Mouse (Mus musculus) myocyte (in vitro differentiated cells): ENCODE data around the gene Kat7. TPM values are rescaled to one million over a fixed set of nuclear protein-coding genes. Genes with fewer than 3 reads are reported as not detected.
A peak's percentile ranks its signal among the peaks of the same experiment; 100 is the strongest.

Experiments used
- H3K27me3 ChIP-seq: one replicate; pipeline ENCODE4 v1.6.1; 2011; ENCODE audit not compliant: control insufficient read depth, insufficient read depth, insufficient read length
- H3K36me3 ChIP-seq: one replicate; pipeline ENCODE4 v1.6.1; 2011; ENCODE audit not compliant: control insufficient read depth, insufficient read depth
- H3K4me2 ChIP-seq: one replicate; pipeline ENCODE4 v1.6.1; 2011; ENCODE audit warnings: low read depth, control low read depth
- H3K4me3 ChIP-seq: one replicate; pipeline ENCODE4 v1.5.1; 2011; ENCODE audit warnings: mild to moderate bottlenecking, control low read depth, moderate library complexity
- H3K79me2 ChIP-seq: one replicate; pipeline ENCODE4 v1.6.1; 2011; ENCODE audit not compliant: control insufficient read depth, insufficient read depth
- H3ac ChIP-seq: one replicate; pipeline ENCODE4 v1.6.1; 2011; ENCODE audit not compliant: control insufficient read depth, insufficient read length
- CEBPB ChIP-seq: IDR thresholded peaks from 2 replicates; pipeline ENCODE4 v1.6.1; 2011; ENCODE audit warnings: mild to moderate bottlenecking, moderate library complexity; ENCODE audit not compliant: poor library complexity, insufficient read depth, severe bottlenecking
- E2F4 ChIP-seq: IDR thresholded peaks from one replicate; pipeline ENCODE4 v1.6.1; 2011; ENCODE audit warnings: mild to moderate bottlenecking, control low read depth, moderate library complexity; ENCODE audit not compliant: insufficient read depth
- MAX ChIP-seq: IDR thresholded peaks from one replicate; pipeline ENCODE4 v1.6.1; 2011; ENCODE audit warnings: low read depth, mild to moderate bottlenecking, control low read depth
- MYOD1 ChIP-seq, 3 experiments: IDR thresholded peaks; one replicate each; pipeline ENCODE4 v1.6.1; 2011; ENCODE audit warnings: control low read depth in 2 of 3, low read depth in 2 of 3, mild to moderate bottlenecking in 2 of 3, moderate library complexity in 1 of 3; ENCODE audit not compliant: insufficient read length in 2 of 3, control insufficient read depth in 1 of 3
- MYOG ChIP-seq, 3 experiments: IDR thresholded peaks; one replicate each; pipeline ENCODE4 v1.6.1; 2011; ENCODE audit warnings: control low read depth in 2 of 3, low read depth in 2 of 3, mild to moderate bottlenecking in 2 of 3; ENCODE audit not compliant: insufficient read length in 2 of 3, control insufficient read depth in 1 of 3, insufficient read depth in 1 of 3
- POLR2A ChIP-seq: IDR thresholded peaks from one replicate; pipeline ENCODE4 v1.6.1; 2011; ENCODE audit warnings: low read depth, mild to moderate bottlenecking, control low read depth, moderate library complexity; ENCODE audit not compliant: insufficient read length
- POLR2AphosphoS2 ChIP-seq: IDR thresholded peaks from one replicate; pipeline ENCODE4 v1.6.1; 2011; ENCODE audit warnings: low read depth, control low read depth; ENCODE audit not compliant: insufficient read length
- REST ChIP-seq: IDR thresholded peaks from one replicate; pipeline ENCODE4 v1.6.1; 2011; ENCODE audit warnings: mild to moderate bottlenecking, control low read depth, moderate library complexity; ENCODE audit not compliant: insufficient read depth, insufficient read length
- SRF ChIP-seq: IDR thresholded peaks from one replicate; pipeline ENCODE4 v1.6.1; 2011; ENCODE audit warnings: low read depth; ENCODE audit not compliant: control insufficient read depth, insufficient read length
- TCF12 ChIP-seq: IDR thresholded peaks from one replicate; pipeline ENCODE4 v1.6.1; 2011; ENCODE audit warnings: mild to moderate bottlenecking, control low read depth; ENCODE audit not compliant: poor library complexity, insufficient read depth, severe bottlenecking
- TCF3 ChIP-seq: IDR thresholded peaks from one replicate; pipeline ENCODE4 v1.6.1; 2011; ENCODE audit warnings: low read depth, control low read depth; ENCODE audit not compliant: insufficient read length
- USF1 ChIP-seq: IDR thresholded peaks from one replicate; pipeline ENCODE4 v1.6.1; 2011; ENCODE audit warnings: low read depth, mild to moderate bottlenecking, control low read depth, moderate library complexity
- polyA plus RNA-seq: library from polyadenylated mRNA; unstranded; fragments of >200 nt; fragmentation: generic; extraction: Trizol; gene quantifications from one replicate; pipeline ENCODE4 v1.2.1, GENCODE M21; 2012; ENCODE audit warnings: missing spikeins

Kat7 gene
- polyA plus RNA-seq, 1 experiment, result 52.2 TPM

DNA sequence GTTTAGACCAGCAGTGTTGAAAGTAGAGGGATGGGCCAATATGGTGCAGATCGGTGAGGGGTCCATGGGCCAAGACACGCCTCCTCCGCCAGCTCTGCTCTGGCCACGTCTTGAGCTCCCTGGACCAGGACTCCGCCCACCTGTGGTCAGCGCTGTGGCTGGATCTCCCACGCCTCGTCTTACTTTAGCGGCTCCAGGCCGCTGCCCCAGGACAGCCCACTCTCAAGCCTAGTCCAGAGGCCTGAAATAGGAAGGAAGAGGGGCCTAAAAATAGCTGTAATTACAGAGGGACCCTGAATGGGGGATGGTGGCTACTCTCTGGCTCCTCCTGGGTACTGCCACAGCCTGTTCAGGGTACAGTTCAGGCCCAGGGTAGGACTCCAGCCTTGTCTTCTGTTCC is 59.9 kb downstream of the Kat7 start:
- Histone ChIP-seq H3K79me2 (no peaks in the 10 kb centered on the region), H3K4me2 (peak overlapping the region; percentile 64), H3K36me3 (no peaks in the 10 kb centered on the region), H3K27me3 (no peaks in the 10 kb centered on the region), H3K4me3 (no peak overlapping the region), H3ac (no peak overlapping the region)
- peak in 1 of 3 experiments; percentile 44 for TF ChIP-seq MYOG (IDR thresholded peaks at IDR 0.05; ENCODE audit: control insufficient read depth in 1 of 3, insufficient read depth in 1 of 3, insufficient read length in 2 of 3, low read depth in 2 of 3)
- TF ChIP-seq MAX, result no peak
- peak in 1 of 3 experiments; percentile 51 for TF ChIP-seq MYOD1 (IDR thresholded peaks at IDR 0.05; ENCODE audit: control insufficient read depth in 1 of 3, insufficient read length in 2 of 3, low read depth in 2 of 3)

DNA sequence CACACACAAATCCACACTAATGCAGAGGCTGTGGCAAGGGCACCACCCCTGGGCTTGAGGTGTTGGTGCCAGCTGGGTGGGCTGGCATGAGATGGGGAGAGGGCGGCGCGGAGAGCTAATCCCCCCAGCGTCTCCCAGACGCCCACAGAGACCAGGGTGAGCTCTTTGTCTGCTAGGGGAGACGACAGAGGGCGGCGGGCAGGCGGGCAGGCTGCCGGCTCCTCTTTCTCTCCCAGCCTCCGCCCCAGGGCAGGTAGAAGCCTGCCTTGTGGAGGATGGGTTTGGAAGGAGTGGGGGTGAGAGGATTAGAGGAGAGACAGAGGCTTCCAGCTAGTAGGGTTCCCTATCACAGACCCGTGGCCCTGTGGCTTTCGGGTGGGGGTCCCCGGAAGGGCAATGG is 63.0 kb downstream of the Kat7 start:
- Histone ChIP-seq H3K27me3 (no peaks in the 10 kb centered on the region), H3K79me2 (no peaks in the 10 kb centered on the region), H3K4me2 (no peak overlapping the region), H3ac (no peak overlapping the region), H3K4me3 (no peak overlapping the region), H3K36me3 (no peaks in the 10 kb centered on the region)
- TF ChIP-seq USF1 (no peak), REST (no peak), CEBPB (no peak), MYOG (IDR thresholded peaks at IDR 0.05; ENCODE audit: control insufficient read depth in 1 of 3, insufficient read depth in 1 of 3, insufficient read length in 2 of 3, low read depth in 2 of 3) (no peak), MAX (no peak), POLR2A (no peak), E2F4 (no peak), TCF3 (no peak), SRF (no peak), POLR2AphosphoS2 (no peak), MYOD1 (IDR thresholded peaks at IDR 0.05; ENCODE audit: control insufficient read depth in 1 of 3, insufficient read length in 2 of 3, low read depth in 2 of 3) (no peak), TCF12 (no peak)

DNA sequence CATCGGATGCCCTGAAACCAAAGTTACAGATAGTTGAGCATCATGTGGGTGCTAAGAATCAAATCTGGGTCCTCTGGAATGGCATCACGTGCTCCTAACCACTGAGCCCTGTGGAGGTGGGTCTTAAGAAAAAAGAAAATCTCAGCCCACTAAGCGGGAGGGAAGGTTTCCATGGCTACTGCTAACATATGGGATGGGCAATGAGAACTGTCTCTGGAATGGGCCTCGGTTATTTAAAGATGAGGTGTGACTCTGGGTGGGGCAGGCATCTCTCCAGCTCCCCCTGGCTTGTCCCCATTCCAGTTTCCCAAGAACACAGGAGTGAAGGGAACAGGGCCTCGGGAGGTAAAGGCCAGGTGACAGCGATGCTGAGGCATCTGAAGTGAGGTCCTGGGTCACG is 64.6 kb downstream of the Kat7 start:
- H3ac ChIP-seq, result no peak overlapping the region
- no peaks in the 10 kb centered on the region for H3K27me3 ChIP-seq
- no peak overlapping the region for H3K4me2 ChIP-seq
- TF ChIP-seq USF1 (no peak), TCF3 (no peak)
- H3K79me2 ChIP-seq, result no peaks in the 10 kb centered on the region
- H3K4me3 ChIP-seq, result no peak overlapping the region
- no peaks in the 10 kb centered on the region for H3K36me3 ChIP-seq

DNA sequence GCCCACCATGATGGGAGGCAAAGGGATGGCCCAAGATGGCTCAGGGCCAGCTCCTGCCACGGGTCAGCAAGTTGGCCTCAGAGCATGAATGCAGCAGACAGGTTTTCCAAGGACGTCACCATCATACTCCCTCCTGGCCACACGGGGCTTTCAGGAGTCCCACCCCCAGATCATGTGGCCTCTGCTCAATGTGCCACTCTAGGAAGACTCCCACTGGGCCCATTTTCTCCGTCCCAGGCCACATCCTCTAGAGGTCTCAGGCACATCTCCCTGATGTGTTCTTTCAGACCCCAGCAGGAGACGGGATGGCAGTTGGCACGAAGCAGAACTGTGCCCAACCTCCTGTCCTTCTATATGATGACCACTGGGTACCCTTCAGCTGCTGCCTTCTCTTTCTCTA is 67.4 kb downstream of the Kat7 start:
- no peak overlapping the region for H3ac ChIP-seq
- TF ChIP-seq MYOG (IDR thresholded peaks at IDR 0.05; ENCODE audit: control insufficient read depth in 1 of 3, insufficient read depth in 1 of 3, insufficient read length in 2 of 3, low read depth in 2 of 3) (no peak), MYOD1 (IDR thresholded peaks at IDR 0.05; ENCODE audit: control insufficient read depth in 1 of 3, insufficient read length in 2 of 3, low read depth in 2 of 3) (no peak), TCF3 (no peak), CEBPB (no peak), E2F4 (no peak), USF1 (no peak), POLR2AphosphoS2 (no peak), MAX (no peak)
- no peaks in the 10 kb centered on the region for H3K79me2 ChIP-seq
- H3K27me3 ChIP-seq, result no peaks in the 10 kb centered on the region
- no peaks in the 10 kb centered on the region for H3K36me3 ChIP-seq
- no peak overlapping the region for H3K4me3 ChIP-seq
- no peak overlapping the region for H3K4me2 ChIP-seq

DNA sequence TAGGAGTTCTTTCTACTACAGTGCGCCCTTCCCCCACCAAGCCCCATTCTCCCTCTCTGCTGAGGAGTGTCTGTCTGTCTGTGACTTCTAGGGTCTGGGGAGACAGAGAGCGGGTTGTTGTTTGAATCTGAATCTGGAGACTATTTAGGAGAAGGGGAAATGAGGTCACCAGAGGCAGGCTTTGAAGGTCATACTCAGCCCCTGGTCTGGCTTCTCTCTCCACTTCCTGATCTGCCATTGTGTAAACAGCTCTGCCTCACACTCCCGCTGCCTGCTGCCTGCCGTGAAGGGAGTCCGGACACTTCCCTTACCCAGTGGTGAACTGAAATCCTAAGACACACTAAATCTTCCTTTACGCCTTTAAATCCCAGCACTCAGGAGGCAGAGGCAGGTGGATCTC is 71.6 kb downstream of the Kat7 start:
- Histone ChIP-seq H3K4me2 (no peak overlapping the region), H3K4me3 (no peak overlapping the region), H3K79me2 (no peaks in the 10 kb centered on the region), H3K36me3 (no peaks in the 10 kb centered on the region), H3K27me3 (no peaks in the 10 kb centered on the region), H3ac (no peak overlapping the region)
- TF ChIP-seq MAX, result no peak
- no peak for TF ChIP-seq USF1
- TF ChIP-seq SRF, result no peak
- TF ChIP-seq MYOG (IDR thresholded peaks at IDR 0.05; ENCODE audit: control insufficient read depth in 1 of 3, insufficient read depth in 1 of 3, insufficient read length in 2 of 3, low read depth in 2 of 3), result no peak

DNA sequence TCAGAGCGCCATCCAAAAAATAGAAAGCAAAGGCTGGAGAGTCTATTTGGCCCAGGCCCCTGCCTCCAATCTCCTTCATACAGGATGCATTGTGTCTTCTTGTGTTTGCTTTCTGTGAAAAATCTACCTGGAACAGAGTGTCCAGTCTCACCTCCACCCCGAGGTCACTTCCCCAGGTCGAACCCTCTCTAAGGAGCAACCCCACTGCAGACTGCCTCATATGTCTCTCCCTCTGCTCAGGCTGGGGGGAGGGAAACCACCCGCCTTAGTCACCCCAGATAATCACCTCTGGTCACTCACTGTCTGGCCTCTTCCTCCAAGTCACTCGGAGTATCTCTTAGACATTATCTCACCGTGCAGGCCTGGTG is 77.7 kb downstream of the Kat7 start:
- Histone ChIP-seq H3ac (no peak overlapping the region), H3K4me3 (no peak overlapping the region), H3K4me2 (peak overlapping the region; percentile 34), H3K79me2 (no peaks in the 10 kb centered on the region), H3K36me3 (no peaks in the 10 kb centered on the region), H3K27me3 (no peaks in the 10 kb centered on the region)
- TF ChIP-seq E2F4, result no peak
